Mouse (Mus musculus) cortical plate, adult 2 months (tissue): Measurements from ENCODE around the gene Cer1.

ENCODE experiments used
- CTCF ChIP-seq: fragments of 200-500 bp; IDR thresholded peaks from 2 replicates; pipeline ENCODE4 v1.5.1; 2011; ENCODE audit warnings: mild to moderate bottlenecking, control low read depth, low read length; ENCODE audit not compliant: insufficient read depth; ENCODE audit errors: extremely low read depth
- POLR2A ChIP-seq: fragments of 200-500 bp; IDR thresholded peaks from 2 replicates; pipeline ENCODE4 v1.6.1; 2011; ENCODE audit warnings: mild to moderate bottlenecking, low read length, control low read depth; ENCODE audit not compliant: insufficient read depth; ENCODE audit errors: extremely low read depth

GRCm38 (mm10) chr4:82876656-82877055 is 8.3 kb downstream of the Cer1 start:
- no peak for TF ChIP-seq CTCF
- TF ChIP-seq POLR2A, result no peak
